Mouse (Mus musculus): ENCODE data around the gene Tlr5.
A peak's percentile ranks its signal among the peaks of the same experiment; 100 is the strongest.

Gene Tlr5

DNA sequence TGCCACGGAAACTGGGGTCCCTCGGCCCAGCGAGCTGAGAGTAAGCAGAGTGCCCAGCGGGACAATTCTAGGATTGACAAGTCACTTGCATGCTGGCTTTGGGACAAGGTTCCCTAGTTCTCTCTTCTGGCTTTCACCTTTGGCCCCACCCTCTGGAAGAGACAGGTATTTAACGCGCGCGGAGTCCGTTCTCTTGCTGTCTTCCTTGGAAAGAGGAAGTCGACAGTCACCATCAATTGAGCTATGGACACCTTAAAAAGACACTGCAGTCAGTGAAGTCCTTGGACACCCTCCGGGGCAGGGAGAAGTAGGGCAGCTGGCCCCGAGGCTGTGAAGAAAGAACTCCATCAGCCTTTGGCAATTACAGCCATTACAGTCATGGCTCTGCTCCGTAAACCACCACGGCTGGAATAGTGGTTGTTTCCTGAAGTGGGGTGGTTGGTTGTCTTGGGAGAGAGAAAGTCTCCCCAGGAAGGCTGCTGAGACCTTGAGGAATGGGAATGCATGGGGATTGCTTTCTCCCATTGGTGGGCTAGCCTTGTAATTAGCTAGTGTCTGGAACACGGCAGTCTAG, 546 bp downstream of the Tlr5 start:
- peak; percentile 30 for DNase-seq

- no peak for DNase-seq
Observed at GRCm38 (mm10) chr1:182956186-182956960, 1.8 kb downstream of the Tlr5 start.

GRCm38 (mm10) chr1:182957001-182957757, 2.6 kb downstream of the Tlr5 start:
- DNase-seq = no peak

GRCm38 (mm10) chr1:182957826-182958544, 3.4 kb downstream of the Tlr5 start:
- no peak for DNase-seq

DNA sequence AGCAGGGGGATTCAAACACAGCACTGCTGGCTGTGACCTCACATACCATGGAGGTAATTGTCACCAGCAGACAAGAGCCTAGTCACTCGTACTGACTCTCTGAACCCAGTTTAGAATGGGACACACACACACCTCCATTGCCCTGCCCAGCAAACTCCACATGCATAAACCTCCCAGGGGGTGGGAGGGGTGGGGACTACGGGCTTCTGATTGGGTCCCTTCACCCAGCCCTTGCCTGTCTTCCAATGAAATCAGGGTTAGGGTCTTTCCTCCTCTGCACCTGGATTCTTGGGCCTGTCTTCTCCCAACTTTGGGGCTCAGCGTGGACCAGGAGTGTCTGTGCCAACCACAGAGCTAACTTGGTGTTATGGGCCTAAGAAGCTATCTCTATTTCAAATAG, 4.2 kb downstream of the Tlr5 start:
- DNase-seq = no peak

- DNase-seq = peak; percentile 74
Observed at GRCm38 (mm10) chr1:182959251-182959691, 4.7 kb downstream of the Tlr5 start.

- DNase-seq = peak; percentile 88
Observed at GRCm38 (mm10) chr1:182959811-182960455, 5.3 kb downstream of the Tlr5 start.

DNA sequence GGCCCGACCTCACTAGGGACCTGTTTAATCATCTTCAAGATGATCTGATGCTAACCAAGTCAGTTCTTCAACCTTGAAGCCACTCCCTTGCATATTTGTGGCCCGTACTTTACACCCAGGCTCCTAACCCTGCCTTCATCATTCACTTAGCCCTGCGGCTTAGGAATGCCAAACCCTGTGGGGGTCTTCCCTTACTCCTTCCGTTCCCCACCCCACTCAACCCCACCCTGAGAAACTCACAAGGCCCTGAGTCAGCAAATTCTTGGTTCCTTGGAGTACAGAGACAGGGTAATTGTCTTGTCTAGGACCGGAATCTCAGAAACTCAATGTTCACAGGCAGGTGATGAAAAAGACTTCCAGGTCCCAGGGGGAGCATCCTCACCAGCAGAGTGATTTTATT, 6.5 kb downstream of the Tlr5 start:
- DNase-seq = no peak

DNA sequence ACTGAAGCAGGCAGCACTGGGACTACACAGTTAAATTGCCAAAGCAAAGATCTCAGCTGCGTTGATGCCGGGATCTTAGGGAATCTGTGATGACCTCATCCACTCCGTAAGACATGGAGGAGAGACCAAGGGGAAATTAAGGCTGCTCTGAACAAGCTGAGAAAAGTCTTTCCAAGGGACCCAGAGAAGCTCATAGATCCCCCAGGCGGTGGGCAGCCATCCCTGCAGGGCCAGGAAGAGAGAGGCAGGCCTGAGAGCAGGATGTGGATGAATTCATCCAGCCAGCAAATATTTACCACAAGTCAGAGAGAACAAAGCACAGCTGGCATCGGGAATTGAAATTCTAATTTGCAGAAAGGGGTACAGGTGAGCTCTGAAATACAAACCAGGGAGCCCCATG, 8.7 kb downstream of the Tlr5 start:
- no peak for DNase-seq

- no peak for DNase-seq
Observed at GRCm38 (mm10) chr1:182964855-182965466, 10.4 kb downstream of the Tlr5 start.

DNA sequence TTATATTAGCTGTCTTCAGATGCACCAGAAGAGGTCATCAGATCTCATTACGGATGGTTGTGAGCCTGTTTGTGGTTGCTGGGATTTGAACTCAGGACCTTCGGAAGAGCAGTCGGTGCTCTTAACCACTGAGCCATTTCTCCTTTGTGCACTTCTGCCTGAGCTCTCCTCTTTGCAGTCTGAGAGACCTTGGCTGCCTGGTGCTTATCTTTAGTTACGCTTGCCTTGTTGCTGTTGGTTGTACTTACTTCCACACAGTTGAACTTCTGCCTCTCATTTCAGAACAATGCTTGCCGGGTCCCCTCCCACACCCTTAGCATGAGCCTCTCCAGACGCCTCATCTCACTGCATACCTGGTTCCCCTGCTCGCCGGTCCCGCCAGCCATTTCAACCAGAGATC, 14.1 kb downstream of the Tlr5 start:
- no peak for DNase-seq

DNA sequence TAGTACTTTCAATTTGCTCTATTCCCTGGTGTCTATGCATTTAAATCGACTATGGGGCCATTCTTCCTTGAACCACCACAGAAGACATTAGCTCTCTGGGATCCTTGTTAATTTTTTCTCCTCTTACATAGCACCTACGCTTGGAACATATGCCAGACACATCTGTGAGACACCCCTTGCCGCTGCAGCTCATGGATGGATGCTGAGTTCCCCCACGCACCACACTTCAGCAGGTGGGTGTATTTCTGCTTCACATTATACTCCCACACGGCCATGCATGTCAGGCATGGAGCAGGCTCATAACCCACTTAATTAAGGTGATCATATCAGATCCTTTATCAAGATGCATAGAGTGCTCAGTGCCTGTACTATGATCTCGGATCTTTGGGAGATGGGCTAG, 17.7 kb downstream of the Tlr5 start:
- no peak for DNase-seq

GRCm38 (mm10) chr1:182974826-182975225, 20.2 kb downstream of the Tlr5 start:
- no peak for DNase-seq

GRCm38 (mm10) chr1:182980702-182981101, 26.1 kb downstream of the Tlr5 start:
- no peak for DNase-seq

- peak; percentile 87 for DNase-seq
Observed at GRCm38 (mm10) chr1:182982995-182983394, 28.4 kb downstream of the Tlr5 start.

- DNase-seq = no peak
Observed at GRCm38 (mm10) chr1:182983496-182984127, 29.0 kb downstream of the Tlr5 start.

DNA sequence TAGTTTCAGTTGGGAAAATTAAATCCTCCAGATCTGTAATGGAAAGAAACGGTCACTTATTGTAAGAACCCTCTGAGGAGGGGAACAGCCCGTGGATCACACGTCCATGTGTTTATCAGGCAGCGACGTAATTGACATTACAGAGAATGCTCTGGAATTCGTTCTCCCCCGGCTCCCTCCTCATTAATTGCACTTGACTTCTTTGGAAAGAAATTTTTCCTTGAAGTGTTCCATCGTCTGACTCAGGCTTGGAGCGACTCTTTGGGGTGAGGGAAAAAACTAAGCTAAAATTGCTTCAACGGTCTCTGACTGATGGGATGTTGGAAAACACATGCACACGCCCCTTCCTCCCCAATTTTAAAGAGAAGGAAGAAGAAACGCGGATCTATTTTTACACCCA, 31.7 kb downstream of the Tlr5 start:
- no peak for DNase-seq

GRCm38 (mm10) chr1:182986750-182987149, 32.2 kb downstream of the Tlr5 start:
- DNase-seq = peak; percentile 30

DNA sequence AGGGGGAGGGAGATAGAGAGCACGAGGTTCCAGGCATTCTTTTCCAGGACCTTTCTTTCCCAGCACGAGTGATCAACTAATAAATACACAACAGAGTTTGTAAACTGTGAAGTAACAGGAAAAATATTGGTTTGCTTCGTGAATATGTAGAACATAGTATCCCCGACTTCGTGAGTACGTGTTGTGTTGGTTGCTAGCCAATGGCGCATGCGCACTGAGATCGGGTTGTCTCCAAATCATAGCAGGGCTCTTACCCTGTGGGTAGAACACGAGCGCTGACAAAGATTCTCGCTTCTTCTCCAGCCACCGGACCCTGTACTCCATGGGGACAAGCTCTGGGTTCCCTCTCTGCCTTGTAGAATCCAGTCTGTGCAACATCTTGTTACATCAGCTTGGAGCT, 33.2 kb downstream of the Tlr5 start:
- DNase-seq = no peak

- DNase-seq = no peak
Observed at GRCm38 (mm10) chr1:182988646-182989045, 34.1 kb downstream of the Tlr5 start.

- no peak for DNase-seq
Observed at GRCm38 (mm10) chr1:182990092-182990762, 35.6 kb downstream of the Tlr5 start.

All from kidney, postnatal 14 days (tissue).